Mouse (Mus musculus) cerebellum, postnatal 36 days (tissue): ENCODE data around the gene Olfr338.
"Not testable (repeated sequence)": the region's sequence is repeated elsewhere in the genome, so short reads cannot be mapped to it uniquely, and the experiment has no call there.

Source experiments
- DNase-seq, 2 experiments: peaks; one replicate each; pipeline ENCODE4 v3.0.0; 2021 to 2022; ENCODE audit warnings: mixed read lengths in 2 of 2

The Olfr338 gene

GRCm38 (mm10) chr2:36373219-36373618, at the start of gene Olfr338:
Gene Olfr338, plus strand, starts transcription at chr2:36373519.
- DNase-seq, result no peak

GRCm38 (mm10) chr2:36415174-36415573, 41.9 kb downstream of the Olfr338 start:
- not testable (repeated sequence) for DNase-seq

GRCm38 (mm10) chr2:36415591-36415990, 42.3 kb downstream of the Olfr338 start:
- not testable (repeated sequence) for DNase-seq

GRCm38 (mm10) chr2:36418647-36419046, 45.3 kb downstream of the Olfr338 start, which contains the start of gene Olfr339:
Gene Olfr339, plus strand, starts transcription at chr2:36418947.
- no peak for DNase-seq
